Comparison of ENCODE assay signal across 8 mouse cellular contexts in the genomic region with DNA sequence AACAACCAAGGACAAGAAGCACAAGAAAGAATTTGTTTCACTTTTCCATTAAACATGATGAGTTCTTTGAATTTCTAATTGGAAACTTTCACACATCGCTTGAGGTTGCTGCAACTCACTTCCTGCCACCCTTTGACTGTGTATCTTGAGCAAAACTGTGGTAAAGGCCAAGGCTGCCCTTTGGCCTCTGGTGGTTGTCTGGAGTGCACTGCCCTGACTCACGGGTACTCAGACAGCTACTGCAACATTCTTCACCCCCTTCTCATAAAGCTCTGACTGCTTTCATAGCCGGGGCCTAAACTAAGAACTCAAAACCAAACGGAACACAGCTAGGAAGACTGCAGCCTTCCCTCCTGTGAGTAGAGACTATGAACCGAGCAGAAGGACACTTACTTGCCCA.
DNase-seq lines count a peak whose midpoint lies in the region; ATAC-seq lines count a peak whose summit lies in the region.

No protein-coding gene starts in this region.

- no peak for ATAC-seq in hindbrain, embryonic 11.5 days (ENCODE audit: low FRiP score)
- ATAC-seq in intestine, embryonic 16.5 days = no peak
- ATAC-seq in cerebellum, adult (ENCODE audit: insufficient number of reproducible peaks, low FRiP score, low TSS enrichment) = no peak

- WGBS in hindbrain, embryonic 10.5 days = 63% methylated on average over 5 of the region's 5 CpGs
- 66% methylated on average over 5 of the region's 5 CpGs for WGBS in hindbrain, embryonic 11.5 days
- 50% methylated on average over 5 of the region's 5 CpGs for WGBS in intestine, embryonic 16.5 days

- no peak overlapping the region for H3K4me3 ChIP-seq in hindbrain, embryonic 10.5 days
- no peak overlapping the region for H3K4me3 ChIP-seq in hindbrain, embryonic 11.5 days (ENCODE audit: low read depth, low read length)
- H3K4me3 ChIP-seq in intestine, embryonic 16.5 days (ENCODE audit: low read length) = no peak overlapping the region

- DNase-seq in hindbrain, embryonic 10.5 days (ENCODE audit: low spot score) = no peak
- DNase-seq in hindbrain, embryonic 11.5 days (ENCODE audit: low spot score) = no peak
- DNase-seq in adrenal gland, postnatal 10 days = peak; percentile 69
- peak; percentile 86 for DNase-seq in lung, postnatal 36 days
- no peak for DNase-seq in frontal cortex, postnatal 10 days (ENCODE audit: low spot score in 2 of 2)
- no peak for DNase-seq in layer of hippocampus, postnatal 25 days (ENCODE audit: extremely low spot score in 1 of 2, low spot score in 1 of 2)

- peaks cover 49% of the 10 kb centered on the region for H3K4me1 ChIP-seq in hindbrain, embryonic 10.5 days (replicated peaks)
- H3K4me1 ChIP-seq in hindbrain, embryonic 11.5 days (replicated peaks; ENCODE audit: control insufficient read depth, insufficient read depth, low read length) = 0 out of 2 replicates have a peak, but pooled peaks cover 3% of the 10 kb centered on the region
- H3K4me1 ChIP-seq in intestine, embryonic 16.5 days (ENCODE audit: control insufficient read depth, insufficient read depth, low read length) = peaks cover 42% of the 10 kb centered on the region

- H3K27me3 ChIP-seq in hindbrain, embryonic 10.5 days (ENCODE audit: insufficient read depth, poor library complexity, severe bottlenecking) = no peaks in the 10 kb centered on the region
- no peaks in the 10 kb centered on the region for H3K27me3 ChIP-seq in hindbrain, embryonic 11.5 days (ENCODE audit: control insufficient read depth, insufficient read depth, low read length)
- H3K27me3 ChIP-seq in intestine, embryonic 16.5 days (replicated peaks; ENCODE audit: control insufficient read depth, insufficient read depth, low read length) = no peaks in the 10 kb centered on the region

- peak overlapping the region; percentile 72 for H3K27ac ChIP-seq in hindbrain, embryonic 10.5 days
- no peak overlapping the region for H3K27ac ChIP-seq in hindbrain, embryonic 11.5 days (ENCODE audit: low read depth, low read length)
- H3K27ac ChIP-seq in intestine, embryonic 16.5 days (ENCODE audit: low read length) = peak overlapping the region; percentile 69

- H3K4me2 ChIP-seq in hindbrain, embryonic 11.5 days (replicated peaks; ENCODE audit: low read depth, low read length) = no peak overlapping the region
- H3K4me2 ChIP-seq in intestine, embryonic 16.5 days (ENCODE audit: low read depth, low read length) = no peak overlapping the region

- no peaks in the 10 kb centered on the region for H3K36me3 ChIP-seq in hindbrain, embryonic 10.5 days
- no peaks in the 10 kb centered on the region for H3K36me3 ChIP-seq in hindbrain, embryonic 11.5 days (ENCODE audit: control insufficient read depth, insufficient read depth, low read length)
- no peaks in the 10 kb centered on the region for H3K36me3 ChIP-seq in intestine, embryonic 16.5 days (ENCODE audit: control insufficient read depth, insufficient read depth, low read length)

- no peaks in the 10 kb centered on the region for H3K9me3 ChIP-seq in hindbrain, embryonic 10.5 days
- no peaks in the 10 kb centered on the region for H3K9me3 ChIP-seq in hindbrain, embryonic 11.5 days (ENCODE audit: control insufficient read depth, low read length)
- H3K9me3 ChIP-seq in intestine, embryonic 16.5 days (ENCODE audit: control insufficient read depth, low read length) = no peaks in the 10 kb centered on the region

- no peak overlapping the region for H3K9ac ChIP-seq in hindbrain, embryonic 11.5 days (ENCODE audit: low read depth, low read length)
- H3K9ac ChIP-seq in intestine, embryonic 16.5 days (ENCODE audit: low read depth, low read length) = no peak overlapping the region

Comparison
In these comparisons a context has a peak if more than half of its experiments do, and no peak if none do; other contexts are left out.
1. DNase-seq: peak in adrenal gland, postnatal 10 days (single experiment) and lung, postnatal 36 days (single experiment); none in hindbrain, embryonic 10.5 days (single experiment), hindbrain, embryonic 11.5 days (single experiment), frontal cortex, postnatal 10 days (0 of 2) and layer of hippocampus, postnatal 25 days (0 of 2).